Mouse (Mus musculus) left cerebral cortex, adult 2 months (tissue): ENCODE data around the gene Cpd. TPM values are rescaled to one million over a fixed set of nuclear protein-coding genes. Genes with fewer than 3 reads are reported as not detected.

ENCODE experiments used
- DNase-seq, 2 experiments: peaks; one replicate each; pipeline ENCODE4 v3.0.0; 2021 to 2022; ENCODE audit warnings: low spot score in 2 of 2, mixed read lengths in 1 of 2; ENCODE audit errors: extremely low spot score in 1 of 2
- H3K27ac ChIP-seq: fragments of 200-600 bp; 2 replicates; pipeline ENCODE4 v1.8.1; 2022
- H3K4me3 ChIP-seq: fragments of 200-600 bp; 2 replicates; pipeline ENCODE4 v1.8.1; 2022
- CTCF ChIP-seq: fragments of 200-600 bp; IDR thresholded peaks from 2 replicates; pipeline ENCODE4 v1.8.1; 2022; ENCODE audit warnings: antibody characterized with exemption, mild to moderate bottlenecking, moderate library complexity
- intact Hi-C: fragments of 180-260 bp; cut with DNase I; formaldehyde crosslinking; loops from one replicate; pipeline ENCODE4 v1.15.1; 2025
- long read RNA-seq, 2 experiments: library from polyadenylated mRNA; stranded (forward); transcript quantifications; one replicate each; pipeline ENCODE4 v2.0.0; 2021; ENCODE audit warnings: borderline mapping rate in 2 of 2
- total RNA-seq, 2 experiments: library from RNA; stranded (reverse); gene quantifications; 2 replicates each; pipeline ENCODE4 v1.2.3; 2021

Gene Cpd
- 10 to 100 TPM; 53.0 to 56.8 TPM for total RNA-seq
- long read RNA-seq, experiment 1, full-length matches to known transcripts = 32 of 41 reads
- long read RNA-seq, experiment 1, partial matches to known transcripts = 5 of 41 reads
- long read RNA-seq, experiment 1, other reads (novel, unspliced or antisense) = 4 of 41 reads
- long read RNA-seq, experiment 2, full-length matches to known transcripts = 35 of 40 reads
- long read RNA-seq, experiment 2, partial matches to known transcripts = 4 of 40 reads
- long read RNA-seq, experiment 2, other reads (novel, unspliced or antisense) = 1 of 40 reads

GRCm38 (mm10) chr11:76846878-76847222 lies at the start of gene Cpd:
TSS of gene Cpd (minus strand) at chr11:76847018.
- DNase-seq = peak; percentile 95
- Histone ChIP-seq H3K4me3 (peak within 1 kb of the TSS; percentile 98), H3K27ac (peak within 1 kb of the TSS; percentile 94)
- intact Hi-C loops = loop anchor here (1.0 kb wide), 1 partner anchor 98 kb away; no protein-coding TSS in a partner anchor
- no peak; the same call in 1 of the 2 replicates for TF ChIP-seq CTCF

GRCm38 (mm10) chr11:76896360-76896759 lies 49.5 kb upstream of the Cpd start:
- no peak for DNase-seq
- TF ChIP-seq CTCF = no peak
- intact Hi-C loops = loop anchor here (10.0 kb wide), 1 partner anchor 222 kb away; the partner anchor contains the start of genes Bhlha9 and Trarg1
- Histone ChIP-seq H3K27ac (no peak overlapping the region), H3K4me3 (no peak overlapping the region)

- H3K4me3 ChIP-seq = no peak overlapping the region
- TF ChIP-seq CTCF = peak; percentile 70
- intact Hi-C loops = loop anchor here (1.0 to 10.0 kb wide), 3 partner anchors 82 to 219 kb away; partner anchors contain the start of genes Bhlha9 and Trarg1
- no peak overlapping the region for H3K27ac ChIP-seq
- peak; percentile 19 to 27 for DNase-seq
Observed at GRCm38 (mm10) chr11:76894240-76894639, 47.4 kb upstream of the Cpd start.

GRCm38 (mm10) chr11:76893570-76893969 lies 46.8 kb upstream of the Cpd start:
- intact Hi-C loops = loop anchor here (5.0 to 10.0 kb wide), 2 partner anchors 81 to 219 kb away; partner anchors contain the start of genes Bhlha9 and Trarg1
- Histone ChIP-seq H3K4me3 (no peak overlapping the region), H3K27ac (no peak overlapping the region)
- no peak for DNase-seq
- TF ChIP-seq CTCF = no peak

- DNase-seq = no peak
- intact Hi-C loops = loop anchor here (5.0 to 10.0 kb wide), 2 partner anchors 81 to 218 kb away; partner anchors contain the start of genes Bhlha9 and Trarg1
- Histone ChIP-seq H3K27ac (no peak overlapping the region), H3K4me3 (no peak overlapping the region)
- no peak for TF ChIP-seq CTCF
Observed at GRCm38 (mm10) chr11:76892972-76893371, 46.2 kb upstream of the Cpd start.

- no peak overlapping the region for H3K27ac ChIP-seq
- intact Hi-C loops = loop anchor here (5.0 to 10.0 kb wide), 2 partner anchors 80 to 217 kb away; partner anchors contain the start of genes Bhlha9 and Trarg1
- no peak overlapping the region for H3K4me3 ChIP-seq
- DNase-seq = no peak
- no peak for TF ChIP-seq CTCF
Observed at GRCm38 (mm10) chr11:76891738-76892349, 45.0 kb upstream of the Cpd start.

GRCm38 (mm10) chr11:76891171-76891570 lies 44.4 kb upstream of the Cpd start:
- H3K27ac ChIP-seq = no peak overlapping the region
- intact Hi-C loops = loop anchor here (5.0 to 10.0 kb wide), 2 partner anchors 79 to 216 kb away; partner anchors contain the start of genes Bhlha9 and Trarg1
- no peak for DNase-seq
- no peak for TF ChIP-seq CTCF
- no peak overlapping the region for H3K4me3 ChIP-seq

- no peak for DNase-seq
- intact Hi-C loops = loop anchor here (5.0 to 10.0 kb wide), 2 partner anchors 77 to 215 kb away; partner anchors contain the start of genes Bhlha9 and Trarg1
- TF ChIP-seq CTCF = no peak
- Histone ChIP-seq H3K27ac (no peak overlapping the region), H3K4me3 (no peak overlapping the region)
Observed at GRCm38 (mm10) chr11:76889339-76890164, 42.7 kb upstream of the Cpd start.

- no peak for DNase-seq
- H3K4me3 ChIP-seq = no peak overlapping the region
- no peak for TF ChIP-seq CTCF
- intact Hi-C loops = no loop called here
- H3K27ac ChIP-seq = no peak overlapping the region
Observed at GRCm38 (mm10) chr11:76884451-76884850, 37.6 kb upstream of the Cpd start.

GRCm38 (mm10) chr11:76879816-76880215 lies 33.0 kb upstream of the Cpd start:
- Histone ChIP-seq H3K27ac (no peak overlapping the region), H3K4me3 (no peak overlapping the region)
- no peak for DNase-seq
- TF ChIP-seq CTCF = no peak
- intact Hi-C loops = no loop called here

- no peak for TF ChIP-seq CTCF
- no peak overlapping the region for H3K27ac ChIP-seq
- DNase-seq = no peak
- H3K4me3 ChIP-seq = no peak overlapping the region
- intact Hi-C loops = no loop called here
Observed at GRCm38 (mm10) chr11:76874766-76875165, 27.9 kb upstream of the Cpd start.
